Mouse (Mus musculus): ENCODE results near the gene Cdh13.

GRCm38 (mm10) chr8:118289091-118289490 lies 5.6 kb downstream of the Cdh13 start:
- TF ChIP-seq POLR2A (IDR thresholded peaks at IDR 0.05; ENCODE audit: extremely low read depth, insufficient read depth, low read length): no peak
- TF ChIP-seq CTCF (IDR thresholded peaks at IDR 0.05; ENCODE audit: extremely low read depth, insufficient read depth, low read length): no peak

Measured in cortical plate, adult 2 months (tissue).